Mouse (Mus musculus) 3134 (cell line): ENCODE measurements around the gene Iqsec3.

Source experiments
- DNase-seq: peaks from one replicate; pipeline ENCODE4 v3.0.0-alpha.2; 2011; ENCODE audit warnings: low spot score; ENCODE audit not compliant: insufficient read length; ENCODE audit errors: extremely low read depth

The Iqsec3 gene

DNA sequence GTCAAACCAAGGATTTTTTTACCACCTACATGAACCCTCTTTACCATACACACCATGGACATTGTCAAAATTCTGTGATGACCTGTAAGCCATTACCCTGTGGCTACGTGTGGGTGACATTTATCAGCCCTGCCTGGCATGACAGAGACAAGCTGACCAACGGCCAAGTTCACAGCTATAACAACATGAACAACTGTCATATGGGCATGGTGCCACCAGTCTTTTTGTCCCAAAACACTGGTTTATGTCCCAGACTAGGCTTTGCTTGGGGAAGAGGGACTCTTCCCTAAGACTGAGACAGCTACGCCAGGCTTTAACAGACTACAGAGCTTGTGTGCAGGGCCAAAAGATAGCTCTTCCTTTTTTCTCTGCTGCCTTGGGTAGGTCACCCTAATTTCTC is 16.8 kb downstream of the Iqsec3 start:
- DNase-seq = no peak

DNA sequence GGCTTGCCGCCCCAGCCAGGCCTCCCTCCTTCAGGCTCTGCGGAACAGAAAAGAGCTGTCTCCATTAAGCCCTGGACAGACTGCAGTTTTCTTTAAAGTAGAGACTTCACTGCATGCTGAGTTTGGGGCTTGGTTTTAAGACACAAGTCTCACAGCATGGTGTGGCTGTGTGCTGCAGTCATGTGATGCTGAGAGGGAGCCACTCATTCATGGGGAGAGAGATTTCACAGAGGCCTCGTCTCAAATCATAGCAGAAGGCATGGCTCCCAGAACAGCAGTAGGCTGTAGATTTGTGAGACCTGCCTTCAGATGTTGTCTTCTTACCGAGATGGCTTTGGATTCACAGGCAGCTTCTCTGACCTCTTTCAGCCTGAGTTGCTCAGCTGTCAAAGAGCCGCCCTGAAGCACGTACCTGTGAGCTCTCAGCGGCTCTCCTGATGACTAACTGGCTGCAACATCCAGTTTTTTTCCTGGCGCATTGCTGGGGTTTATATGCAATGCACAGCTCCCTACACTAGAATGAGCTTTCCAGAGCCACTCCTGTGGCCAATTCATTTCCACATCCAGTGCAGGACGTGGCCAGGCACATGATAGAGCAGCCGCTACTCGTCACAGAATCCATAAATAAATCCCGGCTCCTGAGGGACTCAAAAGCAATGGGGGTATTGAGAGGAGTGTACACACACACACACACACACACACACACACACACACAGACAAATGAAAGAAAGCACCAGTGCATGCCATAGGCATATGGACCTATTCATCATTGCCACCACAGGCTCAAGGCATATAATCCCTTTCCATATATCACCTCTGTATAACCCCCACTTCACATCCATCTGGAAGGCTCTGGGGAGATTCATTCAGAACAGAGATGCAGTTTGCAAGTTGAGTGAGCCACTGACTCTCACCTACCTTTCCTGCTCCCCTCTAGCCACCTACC is 18.7 kb downstream of the Iqsec3 start:
- no peak for DNase-seq

DNA sequence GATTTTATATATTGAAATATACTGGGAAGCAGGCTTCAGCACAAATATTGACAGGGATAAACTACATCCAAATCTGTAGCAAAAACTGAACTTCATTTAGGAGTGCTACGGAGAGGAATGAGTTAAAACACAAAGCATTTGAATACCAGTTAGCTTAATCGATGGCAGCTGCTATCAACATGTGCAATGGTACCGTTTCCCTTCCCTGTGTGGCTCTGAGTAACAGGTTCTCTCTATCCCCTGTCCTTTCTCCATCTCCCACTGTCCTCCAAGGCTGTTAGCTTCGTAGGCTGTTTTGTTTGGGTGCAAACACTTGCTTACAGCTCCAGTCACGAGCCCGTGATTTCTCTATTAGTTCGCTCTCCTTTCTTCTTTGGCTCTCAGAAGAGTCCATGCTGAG is 19.7 kb downstream of the Iqsec3 start:
- no peak for DNase-seq

DNA sequence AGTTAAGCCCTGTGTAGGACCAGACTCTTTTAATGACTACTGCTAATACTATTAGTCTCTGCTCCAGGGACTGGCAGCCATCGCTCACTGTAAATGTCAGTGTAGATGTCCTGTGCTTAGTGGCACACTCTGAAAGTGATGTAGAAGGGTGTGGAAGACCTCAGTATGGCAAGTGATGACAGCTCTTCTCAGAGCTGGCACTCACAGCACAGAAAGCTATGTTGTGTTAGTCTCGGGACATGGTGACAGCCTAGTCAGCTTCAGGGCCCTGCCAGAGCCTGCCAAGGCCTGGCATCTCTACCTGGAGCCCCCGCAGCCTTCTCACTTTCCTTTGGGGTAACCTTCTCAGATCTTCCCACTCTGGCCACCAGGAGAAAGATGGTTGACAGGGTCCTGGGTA is 21.8 kb downstream of the Iqsec3 start:
- DNase-seq = no peak

DNA sequence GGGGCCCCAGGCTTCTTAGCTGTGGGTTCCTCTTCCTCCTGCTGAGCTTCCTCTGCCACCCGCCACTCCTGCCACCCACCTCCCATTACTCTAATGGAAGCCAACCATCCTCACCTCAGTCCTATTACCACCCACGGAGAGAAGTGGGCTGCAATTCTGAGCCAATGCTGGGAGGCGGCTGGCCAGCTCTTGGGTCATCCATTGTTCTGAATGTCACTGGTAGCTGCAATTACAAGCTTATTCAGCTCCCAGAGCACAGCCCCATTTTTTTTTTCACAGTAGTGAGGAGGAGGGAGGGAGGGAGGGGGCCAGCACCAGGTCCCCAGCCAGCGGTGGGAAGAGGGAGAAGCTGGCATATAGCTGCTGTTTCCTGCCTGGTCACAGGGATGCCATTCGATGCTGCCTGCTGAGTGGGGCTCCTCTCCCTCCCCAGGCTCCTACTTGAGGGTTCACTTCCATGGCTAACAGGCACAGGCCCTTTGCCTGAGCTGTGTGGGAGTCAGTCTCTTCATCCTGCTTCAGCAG is 32.7 kb downstream of the Iqsec3 start:
- DNase-seq = no peak

DNA sequence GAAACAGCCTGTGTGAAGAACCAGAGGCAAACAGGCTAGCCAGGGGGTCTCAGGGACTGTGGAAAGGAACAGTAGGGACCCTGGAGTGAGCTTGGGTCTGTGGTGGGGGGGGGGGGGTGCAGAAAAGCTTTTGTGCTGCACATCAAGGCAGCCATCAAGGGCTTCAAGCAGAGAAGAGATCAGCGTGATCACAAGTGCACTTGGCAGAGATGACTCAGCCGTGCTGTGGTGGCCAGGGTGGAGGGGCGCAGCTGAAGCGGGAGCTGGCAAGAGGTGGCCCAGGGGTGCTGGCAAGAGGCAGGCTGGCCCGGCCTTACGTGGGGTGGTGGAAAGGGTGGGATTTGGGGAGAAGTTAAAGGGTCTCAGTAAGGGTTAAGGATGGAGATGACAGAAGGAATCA is 48.6 kb downstream of the Iqsec3 start:
- no peak for DNase-seq

DNA sequence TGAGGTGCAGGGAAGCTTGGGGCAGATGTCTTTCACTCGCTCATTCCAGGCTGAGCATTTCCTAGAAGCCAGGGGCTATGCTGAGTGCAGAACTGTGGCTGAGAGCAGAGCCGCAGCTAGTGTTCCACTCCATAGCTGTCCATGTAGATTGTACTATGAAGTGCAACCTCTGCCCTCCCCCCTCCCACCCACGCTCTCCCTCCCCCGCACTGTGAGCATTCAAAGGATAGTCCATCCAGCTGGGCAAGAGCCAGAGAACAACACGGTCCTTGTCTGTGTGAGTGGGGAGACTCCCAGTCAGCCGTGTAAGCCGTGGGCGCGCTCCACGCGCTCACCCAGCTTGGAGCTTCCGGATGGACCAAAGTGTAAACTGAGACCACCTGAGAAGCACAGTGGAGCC is 49.1 kb downstream of the Iqsec3 start:
- no peak for DNase-seq

DNA sequence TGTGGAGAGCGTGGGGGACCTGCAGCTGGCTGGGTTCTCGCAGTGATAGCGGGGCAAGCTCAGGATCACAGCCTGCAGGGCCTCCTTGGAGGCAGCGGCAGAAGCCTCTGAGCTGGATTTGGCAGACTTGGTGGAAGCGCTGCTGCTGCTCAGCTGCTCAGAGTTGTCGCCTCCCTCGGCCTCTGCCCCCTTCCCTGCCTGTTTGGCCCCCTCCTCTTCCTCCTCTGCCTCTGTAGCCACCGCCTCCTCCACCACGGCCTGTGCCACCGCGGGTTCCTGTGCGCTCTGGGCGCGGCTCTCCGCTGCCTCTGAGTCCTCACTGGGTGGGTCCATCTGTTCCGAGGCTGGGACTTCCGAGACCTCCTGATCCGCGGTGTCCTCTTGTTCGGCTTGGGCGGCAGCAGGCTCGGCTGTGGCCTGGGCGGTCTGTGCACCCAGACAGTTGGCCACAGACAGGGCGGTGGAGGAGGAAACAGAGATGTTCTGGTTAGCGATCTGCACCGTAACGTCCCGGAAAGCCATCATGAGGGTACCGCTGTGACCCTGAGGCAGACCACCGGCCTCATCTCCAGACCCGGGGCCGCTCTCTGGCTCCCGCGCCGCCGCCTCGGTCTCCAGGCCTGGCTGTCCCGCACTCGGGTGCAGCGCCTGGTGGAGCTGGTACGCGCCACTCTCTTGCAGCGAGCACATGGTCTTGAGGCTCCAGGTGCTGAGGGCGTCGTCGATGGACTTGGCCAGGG is 60.8 kb downstream of the Iqsec3 start:
- DNase-seq = no peak

DNA sequence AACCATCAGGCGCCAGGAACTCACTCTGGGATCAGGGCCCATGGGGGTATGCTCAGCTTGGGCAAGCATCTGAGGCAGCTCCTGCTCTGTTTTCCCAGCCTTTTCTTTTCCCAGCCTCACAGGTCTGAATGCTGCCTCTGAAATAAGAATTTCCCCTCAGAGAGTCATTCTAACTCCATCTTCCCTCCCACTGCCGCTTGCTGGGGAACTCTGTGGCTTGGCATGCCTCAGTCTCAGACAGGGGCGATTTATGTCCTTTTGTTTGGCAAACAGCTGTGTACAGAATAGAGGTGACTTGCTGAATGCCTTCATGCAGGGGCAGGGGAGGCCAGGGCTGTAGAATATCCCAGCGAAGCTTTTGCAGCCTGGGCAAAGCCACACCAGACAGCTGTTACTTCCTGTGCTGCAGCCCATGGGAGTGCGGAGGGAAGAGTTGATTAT is 65.9 kb downstream of the Iqsec3 start:
- no peak for DNase-seq

DNA sequence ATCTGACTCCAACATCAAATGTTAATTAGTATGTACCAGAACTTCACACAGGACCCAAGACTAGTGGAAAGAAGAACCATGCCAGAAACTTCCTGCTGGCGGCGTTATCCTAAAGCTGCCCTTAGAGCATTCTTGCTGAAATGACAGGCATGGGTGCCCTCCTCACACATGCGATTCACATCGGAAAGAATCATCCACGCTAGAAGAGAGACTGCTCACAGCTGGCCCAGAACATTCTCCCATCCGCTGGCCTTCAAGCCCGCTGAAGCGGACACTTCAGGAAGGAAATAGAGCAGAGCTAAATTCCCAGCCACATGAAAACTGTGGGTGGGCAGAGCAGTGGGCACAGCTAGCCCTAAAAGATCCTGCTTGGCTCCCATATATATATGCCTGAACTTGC is 68.2 kb downstream of the Iqsec3 start:
- no peak for DNase-seq

DNA sequence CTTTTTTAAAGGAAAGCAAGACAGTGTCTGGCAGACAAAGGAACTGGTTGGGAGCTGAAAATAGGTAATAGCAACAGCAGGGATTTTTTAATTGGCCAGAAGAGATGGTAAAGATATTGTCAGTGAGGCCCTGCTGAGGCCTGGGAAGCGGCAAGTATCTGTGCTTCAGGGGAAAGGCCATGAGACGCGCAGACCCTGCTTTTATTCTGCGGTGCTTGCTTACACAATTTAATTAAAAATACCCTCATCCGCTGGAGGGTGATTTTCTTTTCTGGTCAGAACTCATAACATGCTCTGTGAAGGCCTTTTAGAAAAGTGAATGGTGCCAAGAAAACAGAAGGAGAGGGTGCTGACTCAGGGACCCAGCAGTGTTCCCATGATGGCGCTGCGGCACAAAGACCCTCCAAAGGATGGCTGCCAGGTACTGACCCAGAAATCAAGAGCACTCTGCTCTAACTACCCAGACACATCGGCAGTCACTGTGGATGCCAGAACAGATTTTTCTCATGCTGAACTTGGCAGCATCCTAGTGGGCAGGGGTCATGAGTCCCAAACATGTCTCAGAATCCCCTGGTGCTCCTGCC is 70.7 kb downstream of the Iqsec3 start:
- no peak for DNase-seq

DNA sequence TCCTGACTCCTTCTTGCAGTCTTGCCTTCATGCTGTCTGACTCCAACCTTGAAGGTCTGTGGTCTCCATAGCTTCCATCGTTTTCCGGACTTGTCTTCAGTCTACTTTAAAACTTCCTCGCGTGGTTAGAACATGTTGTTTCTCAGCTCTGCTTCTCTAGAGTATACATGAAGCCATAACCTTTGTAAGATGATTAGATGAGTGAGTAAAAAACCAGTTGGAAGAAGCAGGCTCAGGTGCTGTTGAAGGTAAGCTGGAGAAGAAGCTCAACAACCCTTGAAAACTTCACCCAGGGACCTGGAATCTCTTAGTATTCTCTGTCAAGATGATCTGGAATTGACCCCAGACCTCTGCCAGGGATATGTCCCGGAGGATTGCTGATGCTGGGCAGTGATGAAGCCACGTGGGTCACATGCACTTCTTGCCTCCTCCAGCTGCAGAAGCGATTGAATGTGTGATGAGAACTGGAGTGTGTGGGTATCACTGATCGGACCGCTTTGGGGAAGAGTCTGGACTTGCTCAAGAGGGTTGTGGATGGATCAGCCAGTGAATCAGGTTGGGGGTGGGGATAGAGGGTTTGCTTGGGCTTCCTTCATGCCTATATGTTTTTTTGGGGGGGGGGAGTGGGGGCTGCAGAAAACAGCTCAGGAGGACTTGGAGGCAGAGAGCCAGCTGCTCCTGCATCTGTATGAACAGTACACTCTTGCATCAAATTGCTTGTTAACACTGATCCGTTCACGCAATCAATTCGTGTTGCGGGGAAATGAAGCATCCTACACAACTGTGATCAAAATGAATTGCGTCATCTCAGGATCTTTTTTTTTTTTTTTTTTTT is 71.4 kb downstream of the Iqsec3 start:
- DNase-seq = no peak

DNA sequence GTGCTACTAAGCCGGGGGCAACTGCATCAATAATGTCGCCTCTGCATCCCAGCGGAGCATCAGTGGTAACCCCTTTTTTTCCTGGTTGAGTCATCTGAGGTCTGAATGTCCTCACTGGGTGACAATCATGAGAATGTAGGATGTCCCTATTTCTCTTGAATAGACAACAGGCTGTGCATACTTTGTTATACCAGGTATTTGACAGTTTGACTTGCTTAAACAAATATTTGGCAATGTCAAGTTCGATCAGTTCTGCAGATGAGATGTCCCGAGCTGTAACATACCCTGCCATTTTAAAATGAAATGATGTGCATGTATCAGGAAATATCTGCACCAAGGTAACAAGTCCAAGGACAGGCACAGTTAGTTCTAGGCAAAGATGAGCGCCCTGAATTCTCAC is 72.3 kb downstream of the Iqsec3 start:
- DNase-seq = no peak

DNA sequence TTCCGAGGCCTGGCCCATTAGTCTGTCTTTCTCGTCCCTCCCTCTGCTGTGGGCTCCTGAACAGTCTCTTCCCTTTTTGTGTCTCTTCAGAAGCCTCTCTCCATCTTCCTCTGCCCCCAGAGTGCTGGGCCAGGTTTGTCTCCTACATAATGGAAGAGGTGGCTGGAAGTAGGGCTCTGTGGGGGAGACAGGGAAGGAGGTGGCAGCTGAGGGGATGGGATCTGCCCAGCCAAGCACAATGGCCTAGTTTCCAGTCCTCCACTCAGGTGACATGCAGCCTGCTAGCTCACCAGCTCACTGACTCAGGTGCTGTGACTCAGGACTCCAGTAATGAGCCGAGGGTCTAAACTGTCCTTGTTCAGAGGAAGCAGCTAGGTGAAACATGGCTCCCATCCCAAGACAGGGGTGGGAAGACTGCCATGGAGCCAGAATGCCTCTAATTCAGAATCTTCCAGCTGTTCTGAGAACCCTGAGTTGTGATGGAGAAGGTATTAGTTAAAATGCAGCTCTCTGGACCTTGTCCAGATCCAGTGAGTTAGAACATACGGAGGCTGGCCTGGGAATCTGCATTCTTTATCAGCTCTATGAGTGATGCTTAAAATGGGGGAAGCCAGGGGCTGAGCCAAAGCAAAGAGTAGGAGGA is 80.7 kb downstream of the Iqsec3 start:
- DNase-seq = no peak

DNA sequence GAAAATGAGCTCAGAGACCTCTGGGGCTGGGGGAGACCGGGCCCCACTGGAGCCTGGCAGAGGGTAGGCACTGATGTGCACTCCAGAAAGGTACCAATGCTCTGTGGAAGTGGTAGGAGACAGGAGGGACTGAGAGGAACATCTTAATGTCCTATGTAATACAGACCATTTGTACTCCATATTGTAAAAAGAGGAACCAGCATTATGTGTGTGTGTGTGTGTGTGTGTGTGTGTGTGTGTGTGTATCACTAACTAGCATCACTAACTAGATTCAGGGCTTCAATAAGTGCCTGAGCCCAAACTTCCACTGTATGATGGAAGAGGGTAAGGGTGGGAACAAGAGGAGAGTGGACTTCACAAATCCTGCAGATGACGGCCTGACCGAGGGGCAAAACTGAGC is 88.1 kb downstream of the Iqsec3 start:
- DNase-seq = no peak

DNA sequence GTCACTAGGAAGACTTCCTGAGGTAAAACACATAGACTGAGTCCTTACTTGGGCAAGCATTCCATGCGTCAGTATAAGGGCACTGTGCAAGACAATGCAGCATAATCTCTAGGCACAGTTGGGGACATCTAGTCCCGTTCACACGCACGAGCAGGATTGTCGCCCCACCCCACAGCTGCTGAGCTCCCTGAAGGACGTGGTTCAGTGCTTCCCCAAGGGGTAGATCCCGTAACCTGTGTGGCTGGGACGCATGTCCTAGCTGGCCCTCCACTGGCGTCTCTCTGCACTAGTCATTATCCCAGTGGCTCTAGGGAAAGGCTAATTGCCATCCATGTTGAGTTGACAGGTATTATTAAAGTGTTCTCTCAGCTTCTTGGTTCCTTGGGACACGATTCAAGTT is 91.4 kb downstream of the Iqsec3 start:
- DNase-seq = no peak

DNA sequence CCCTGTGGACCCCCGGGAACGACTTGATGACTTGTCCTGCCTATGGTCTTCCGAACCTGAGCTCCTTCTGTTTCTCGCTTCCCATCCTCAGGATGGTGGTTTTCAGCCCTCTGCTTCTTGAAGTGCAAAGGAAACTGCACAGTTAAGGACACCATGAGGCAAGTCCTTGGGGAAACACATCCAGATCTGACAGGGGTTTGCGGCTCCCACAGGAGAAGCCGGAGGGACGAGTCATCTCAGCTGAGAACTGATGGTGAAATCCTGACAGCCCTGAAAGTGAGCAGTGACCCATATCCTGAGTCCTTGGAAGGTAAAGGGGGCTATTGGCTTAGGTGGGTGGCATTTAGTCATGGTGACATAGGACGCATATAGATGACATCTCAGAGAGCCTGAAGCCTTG is 92.9 kb downstream of the Iqsec3 start:
- no peak for DNase-seq

DNA sequence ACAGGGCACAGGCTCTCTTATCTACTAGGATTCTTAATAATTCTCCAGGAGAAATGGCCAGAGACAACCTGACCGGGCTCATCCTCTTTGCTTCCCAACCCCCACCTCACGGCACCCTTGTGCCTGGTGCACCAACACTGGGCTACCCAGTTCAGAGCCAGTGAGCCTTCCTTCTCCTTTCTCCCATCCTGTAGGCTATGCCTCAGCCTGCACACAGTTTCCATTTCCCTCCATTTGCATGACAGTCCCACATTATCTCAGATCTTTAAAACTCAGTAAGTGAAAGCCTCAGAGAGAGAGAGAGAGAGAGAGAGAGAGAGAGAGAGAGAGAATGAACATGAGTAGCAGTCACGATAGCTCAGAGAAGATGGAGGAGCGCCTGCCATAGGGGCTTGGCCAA is 95.2 kb downstream of the Iqsec3 start:
- DNase-seq = no peak

DNA sequence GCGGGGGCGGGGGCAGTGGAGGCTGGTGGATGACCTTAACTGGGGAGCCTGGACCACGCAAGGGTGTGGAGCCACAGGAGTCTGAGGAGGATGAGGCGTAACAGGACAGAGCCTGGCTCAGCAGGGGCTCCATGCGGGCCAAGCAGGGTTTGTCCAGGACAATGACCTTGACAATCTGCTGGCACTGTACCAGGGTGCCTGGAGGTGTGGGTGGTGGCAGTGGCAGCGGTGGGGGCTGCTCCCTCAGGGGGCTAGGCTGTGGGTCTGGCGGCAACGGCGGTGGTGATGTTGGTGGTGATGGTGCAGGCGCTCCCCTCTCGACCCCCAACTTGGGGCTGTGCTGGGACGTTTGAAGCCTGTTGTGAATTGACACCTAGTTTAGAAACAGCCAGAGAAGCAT is 97.3 kb downstream of the Iqsec3 start:
- no peak for DNase-seq
